Mouse (Mus musculus) testis, adult 2 months (tissue): ENCODE measurements at regions not wholly inside any gene's neighbourhood (a gene's known extent, or its start where the extent isn't known, plus 50 kb on each side); places are given as distances from the start of the nearest gene placed in this dataset.

ENCODE experiments used
- CTCF ChIP-seq: fragments of 200-500 bp; IDR thresholded peaks from 2 replicates; pipeline ENCODE4 v1.5.1; 2012; ENCODE audit warnings: low read depth, mild to moderate bottlenecking, inconsistent platforms, low read length, moderate library complexity; ENCODE audit not compliant: control insufficient read depth, insufficient read depth, insufficient replicate concordance
- POLR2A ChIP-seq: fragments of 200-500 bp; IDR thresholded peaks from 2 replicates; pipeline ENCODE4 v1.6.1; 2012; ENCODE audit warnings: low read depth, mild to moderate bottlenecking, inconsistent platforms, low read length, moderate library complexity; ENCODE audit not compliant: control insufficient read depth

- TF ChIP-seq CTCF, result no peak
- no peak for TF ChIP-seq POLR2A
Observed at GRCm38 (mm10) chr12:25267572-25268115, 170.7 kb upstream of the Id2 start.
